Mouse (Mus musculus): ENCODE data around the gene Ephx3. TPM values are rescaled to one million over a fixed set of nuclear protein-coding genes. Genes with fewer than 3 reads are reported as not detected.

The Ephx3 gene
- polyA plus RNA-seq, 1 experiment from 2014 or later, result 0.14 TPM

GRCm38 (mm10) chr17:32197156-32197555, 7.8 kb upstream of the Ephx3 start:
- Histone ChIP-seq H3K4me3 (ENCODE audit: low read depth, low read length) (no peak overlapping the region), H3K27me3 (ENCODE audit: insufficient read depth, low read length) (no peaks in the 10 kb centered on the region), H3K36me3 (ENCODE audit: insufficient read depth) (peaks cover 70% of the 10 kb centered on the region), H3K4me2 (no peak overlapping the region), H3K9ac (no peak overlapping the region), H3K4me1 (ENCODE audit: insufficient read depth) (no peaks in the 10 kb centered on the region), H3K9me3 (ENCODE audit: low read depth, low read length) (no peaks in the 10 kb centered on the region), H3K27ac (ENCODE audit: low read depth) (no peak overlapping the region)
- DNase-seq, result no peak
- TF ChIP-seq CTCF (IDR thresholded peaks at IDR 0.05; ENCODE audit: low read depth), result no peak
- WGBS, result 86% methylated on average over 14 of the region's 14 CpGs
- no peak for ATAC-seq (ENCODE audit: insufficient read depth)

- ATAC-seq (ENCODE audit: insufficient read depth) (no peak), DNase-seq (no peak)
- TF ChIP-seq CTCF (IDR thresholded peaks at IDR 0.05; ENCODE audit: low read depth), result no peak
- Histone ChIP-seq H3K4me2 (no peak overlapping the region), H3K36me3 (ENCODE audit: insufficient read depth) (peaks cover 55% of the 10 kb centered on the region), H3K4me1 (ENCODE audit: insufficient read depth) (no peaks in the 10 kb centered on the region), H3K9me3 (ENCODE audit: low read depth, low read length) (no peaks in the 10 kb centered on the region), H3K4me3 (ENCODE audit: low read depth, low read length) (no peak overlapping the region), H3K27me3 (ENCODE audit: insufficient read depth, low read length) (no peaks in the 10 kb centered on the region), H3K27ac (ENCODE audit: low read depth) (no peak overlapping the region), H3K9ac (no peak overlapping the region)
- 84% methylated on average over 5 of the region's 5 CpGs for WGBS
Observed at GRCm38 (mm10) chr17:32195725-32196124, 6.4 kb upstream of the Ephx3 start.

GRCm38 (mm10) chr17:32193010-32193409, 3.7 kb upstream of the Ephx3 start:
- Histone ChIP-seq H3K4me3 (ENCODE audit: low read depth, low read length) (no peak overlapping the region), H3K27ac (ENCODE audit: low read depth) (no peak overlapping the region), H3K9ac (no peak overlapping the region), H3K27me3 (ENCODE audit: insufficient read depth, low read length) (peaks cover 14% of the 10 kb centered on the region), H3K4me1 (ENCODE audit: insufficient read depth) (0 out of 2 replicates have a peak, but pooled peaks cover 9% of the 10 kb centered on the region), H3K36me3 (ENCODE audit: insufficient read depth) (peaks cover 28% of the 10 kb centered on the region), H3K4me2 (no peak overlapping the region), H3K9me3 (ENCODE audit: low read depth, low read length) (no peaks in the 10 kb centered on the region)
- no peak for DNase-seq
- no peak for ATAC-seq (ENCODE audit: insufficient read depth)
- WGBS, result 86% methylated on average over 5 of the region's 5 CpGs
- no peak for TF ChIP-seq CTCF (IDR thresholded peaks at IDR 0.05; ENCODE audit: low read depth)

GRCm38 (mm10) chr17:32189850-32190249, 501 bp upstream of the Ephx3 start:
- Histone ChIP-seq H3K4me3 (ENCODE audit: low read depth, low read length) (peak overlapping the region; percentile 33; the same call in 1 of the 2 replicates), H3K4me2 (peak overlapping the region; percentile 73), H3K9ac (no peak overlapping the region; the same call in 1 of the 2 replicates), H3K27me3 (ENCODE audit: insufficient read depth, low read length) (peaks cover 14% of the 10 kb centered on the region), H3K36me3 (ENCODE audit: insufficient read depth) (no peaks in the 10 kb centered on the region), H3K4me1 (ENCODE audit: insufficient read depth) (0 out of 2 replicates have a peak, but pooled peaks cover 9% of the 10 kb centered on the region), H3K27ac (ENCODE audit: low read depth) (no peak overlapping the region), H3K9me3 (ENCODE audit: low read depth, low read length) (no peaks in the 10 kb centered on the region)
- 10% methylated on average over 5 of the region's 5 CpGs for WGBS
- no peak for TF ChIP-seq CTCF (IDR thresholded peaks at IDR 0.05; ENCODE audit: low read depth)
- DNase-seq, result peak; percentile 15
- 0 out of 2 replicates have a peak, but pooled peaks have one; percentile 28 for ATAC-seq (ENCODE audit: insufficient read depth)

- DNase-seq, result no peak
- 35% methylated on average over 8 of the region's 8 CpGs for WGBS
Observed at GRCm38 (mm10) chr17:32183017-32183416, 6.3 kb downstream of the Ephx3 start.

GRCm38 (mm10) chr17:32179621-32180491, 9.5 kb downstream of the Ephx3 start:
- H3K9ac ChIP-seq, result no peak overlapping the region
- no peak overlapping the region for H3K4me3 ChIP-seq (ENCODE audit: low read depth, low read length)
- H3K27ac ChIP-seq (ENCODE audit: low read depth), result 0 out of 2 replicates have a peak overlapping the region, but pooled peaks have one; percentile 16
- ATAC-seq (ENCODE audit: insufficient read depth) (peak; percentile 83), DNase-seq (peak; percentile 76)
- peaks cover 7% of the 10 kb centered on the region for H3K4me1 ChIP-seq (ENCODE audit: insufficient read depth)
- WGBS, result 28% methylated on average over 11 of the region's 11 CpGs
- H3K27me3 ChIP-seq (ENCODE audit: insufficient read depth, low read length), result no peaks in the 10 kb centered on the region
- no peaks in the 10 kb centered on the region for H3K9me3 ChIP-seq (ENCODE audit: low read depth, low read length)
- TF ChIP-seq CTCF (IDR thresholded peaks at IDR 0.05; ENCODE audit: low read depth), result no peak
- no peaks in the 10 kb centered on the region for H3K36me3 ChIP-seq (ENCODE audit: insufficient read depth)
- H3K4me2 ChIP-seq, result no peak overlapping the region

More at GRCm38 (mm10) chr17:32183017-32183416, 6.3 kb downstream of the Ephx3 start:
- no peak overlapping the region for H3K4me2 ChIP-seq
- H3K9ac ChIP-seq, result no peak overlapping the region
- no peaks in the 10 kb centered on the region for H3K36me3 ChIP-seq (ENCODE audit: insufficient read depth)
- H3K27ac ChIP-seq (ENCODE audit: low read depth), result no peak overlapping the region
- ATAC-seq (ENCODE audit: insufficient read depth), result no peak
- no peaks in the 10 kb centered on the region for H3K9me3 ChIP-seq (ENCODE audit: low read depth, low read length)
- H3K27me3 ChIP-seq (ENCODE audit: insufficient read depth, low read length), result peaks cover under 1% of the 10 kb centered on the region
- no peak overlapping the region for H3K4me3 ChIP-seq (ENCODE audit: low read depth, low read length)
- no peak for TF ChIP-seq CTCF (IDR thresholded peaks at IDR 0.05; ENCODE audit: low read depth)
- H3K4me1 ChIP-seq (ENCODE audit: insufficient read depth), result peaks cover 7% of the 10 kb centered on the region

- no peak overlapping the region for H3K4me2 ChIP-seq
- ATAC-seq (ENCODE audit: insufficient read depth) (no peak), DNase-seq (no peak)
- no peak for TF ChIP-seq CTCF (IDR thresholded peaks at IDR 0.05; ENCODE audit: low read depth)
- H3K9ac ChIP-seq, result no peak overlapping the region
- no peaks in the 10 kb centered on the region for H3K27me3 ChIP-seq (ENCODE audit: insufficient read depth, low read length)
- H3K4me3 ChIP-seq (ENCODE audit: low read depth, low read length), result no peak overlapping the region
- no peaks in the 10 kb centered on the region for H3K9me3 ChIP-seq (ENCODE audit: low read depth, low read length)
- H3K36me3 ChIP-seq (ENCODE audit: insufficient read depth), result no peaks in the 10 kb centered on the region
- 86% methylated on average over 4 of the region's 4 CpGs for WGBS
- no peak overlapping the region for H3K27ac ChIP-seq (ENCODE audit: low read depth)
- H3K4me1 ChIP-seq (ENCODE audit: insufficient read depth), result peaks cover 7% of the 10 kb centered on the region
Observed at GRCm38 (mm10) chr17:32176919-32177318, 12.4 kb downstream of the Ephx3 start.
